Mouse (Mus musculus) small intestine, adult 2 months (tissue): Measurements from ENCODE around the gene Sike1. TPM values are rescaled to one million over a fixed set of nuclear protein-coding genes. Genes with fewer than 3 reads are reported as not detected.

Source experiments
- H3K27ac ChIP-seq: fragments of 200-500 bp; 2 replicates; pipeline ENCODE4 v1.5.1; 2012; ENCODE audit warnings: low read depth, low read length, control low read depth, inconsistent platforms; ENCODE audit not compliant: insufficient read depth
- H3K27me3 ChIP-seq: fragments of 200-500 bp; 2 replicates; pipeline ENCODE4 v1.6.1; 2012; ENCODE audit warnings: mild to moderate bottlenecking, moderate library complexity, low read length, inconsistent platforms; ENCODE audit not compliant: control insufficient read depth, insufficient read depth
- H3K36me3 ChIP-seq: fragments of 200-500 bp; 2 replicates; pipeline ENCODE4 v1.6.1; 2012; ENCODE audit warnings: mild to moderate bottlenecking, low read length, control low read depth, inconsistent platforms; ENCODE audit not compliant: control insufficient read depth, insufficient read depth
- H3K4me1 ChIP-seq: fragments of 200-500 bp; 2 replicates; pipeline ENCODE4 v1.6.1; 2012; ENCODE audit warnings: low read length, inconsistent platforms, mixed read lengths; ENCODE audit not compliant: control insufficient read depth, insufficient read depth, insufficient read length
- H3K4me3 ChIP-seq: fragments of 200-500 bp; 2 replicates; pipeline ENCODE4 v1.5.1; 2012; ENCODE audit warnings: low read depth, mild to moderate bottlenecking, control low read depth, inconsistent platforms, low read length, moderate library complexity
- CTCF ChIP-seq: fragments of 200-500 bp; IDR thresholded peaks from 2 replicates; pipeline ENCODE4 v1.5.1; 2012; ENCODE audit warnings: low read depth, mild to moderate bottlenecking, control low read depth, inconsistent platforms, low read length, moderate library complexity, mixed read lengths; ENCODE audit not compliant: insufficient replicate concordance, insufficient read length; ENCODE audit errors: extremely low read depth
- POLR2A ChIP-seq: fragments of 200-500 bp; IDR thresholded peaks from 2 replicates; pipeline ENCODE4 v1.6.1; 2012; ENCODE audit warnings: low read depth, mild to moderate bottlenecking, control low read depth, inconsistent platforms, low read length, moderate library complexity
- WGBS: fragments of 180-500 bp; shearing (Covaris S2); methylation state at CpG from one replicate; pipeline ENCODE4 v1.1.7; 2018; 5-methylcytosine and 5-hydroxymethylcytosine counted together
- polyA plus RNA-seq: library from polyadenylated mRNA; depleted of rRNA; stranded (reverse); fragments of >200 nt; gene quantifications from 2 replicates; pipeline ENCODE4 v1.2.3, GENCODE M21; 2012

Gene Sike1
- polyA plus RNA-seq, 1 experiment: 10.8 TPM

GRCm38 (mm10) chr3:102970508-102970907 lies 25.0 kb upstream of the Sike1 start:
- WGBS: 52% methylated on average over 3 of the region's 3 CpGs
- no peaks in the 10 kb centered on the region for H3K27me3 ChIP-seq
- TF ChIP-seq POLR2A (no peak), CTCF (no peak)
- no peaks in the 10 kb centered on the region for H3K36me3 ChIP-seq
- H3K4me3 ChIP-seq: no peak overlapping the region
- no peak overlapping the region for H3K27ac ChIP-seq
- peaks cover 12% of the 10 kb centered on the region for H3K4me1 ChIP-seq

GRCm38 (mm10) chr3:102976906-102977305 lies 18.6 kb upstream of the Sike1 start:
- no peaks in the 10 kb centered on the region for H3K36me3 ChIP-seq
- H3K27me3 ChIP-seq: no peaks in the 10 kb centered on the region
- no peak overlapping the region for H3K4me3 ChIP-seq
- no peak overlapping the region for H3K27ac ChIP-seq
- 26% methylated on average over 4 of the region's 4 CpGs for WGBS
- TF ChIP-seq CTCF (no peak), POLR2A (no peak)
- peaks cover 5% of the 10 kb centered on the region; the same call in 1 of the 2 replicates for H3K4me1 ChIP-seq

- no peak overlapping the region for H3K4me3 ChIP-seq
- WGBS: 54% methylated on average over 10 of the region's 10 CpGs
- H3K27ac ChIP-seq: no peak overlapping the region
- TF ChIP-seq POLR2A (no peak), CTCF (no peak)
- H3K27me3 ChIP-seq: no peaks in the 10 kb centered on the region
- peaks cover 5% of the 10 kb centered on the region; the same call in 1 of the 2 replicates for H3K4me1 ChIP-seq
- H3K36me3 ChIP-seq: no peaks in the 10 kb centered on the region
Measured at GRCm38 (mm10) chr3:102979550-102980348, 15.8 kb upstream of the Sike1 start.

GRCm38 (mm10) chr3:102980349-102980736 lies 15.2 kb upstream of the Sike1 start:
- Histone ChIP-seq H3K4me1 (peaks cover 5% of the 10 kb centered on the region; the same call in 1 of the 2 replicates), H3K27me3 (no peaks in the 10 kb centered on the region), H3K27ac (no peak overlapping the region), H3K4me3 (no peak overlapping the region), H3K36me3 (no peaks in the 10 kb centered on the region)
- TF ChIP-seq POLR2A (no peak), CTCF (no peak)
- 71% methylated on average over 3 of the region's 3 CpGs for WGBS

- Histone ChIP-seq H3K4me1 (peaks cover 3% of the 10 kb centered on the region; the same call in 1 of the 2 replicates), H3K27ac (no peak overlapping the region), H3K4me3 (no peak overlapping the region), H3K27me3 (no peaks in the 10 kb centered on the region), H3K36me3 (no peaks in the 10 kb centered on the region)
- 73% methylated on average over 8 of the region's 8 CpGs for WGBS
- TF ChIP-seq POLR2A (no peak), CTCF (no peak)
Measured at GRCm38 (mm10) chr3:102991041-102991440, 4.5 kb upstream of the Sike1 start.

- no peak for TF ChIP-seq POLR2A
- no peaks in the 10 kb centered on the region for H3K27me3 ChIP-seq
- WGBS: 25% methylated on average over 3 of the region's 3 CpGs
- no peak overlapping the region for H3K4me3 ChIP-seq
- peaks cover 3% of the 10 kb centered on the region; the same call in 1 of the 2 replicates for H3K4me1 ChIP-seq
- no peak overlapping the region for H3K27ac ChIP-seq
- H3K36me3 ChIP-seq: no peaks in the 10 kb centered on the region
Measured at GRCm38 (mm10) chr3:102992936-102993335, 2.6 kb upstream of the Sike1 start.

- peak overlapping the region; percentile 97 for H3K27ac ChIP-seq
- WGBS: 37% methylated on average over 7 of the region's 7 CpGs
- peak overlapping the region; percentile 91 for H3K4me3 ChIP-seq
- H3K27me3 ChIP-seq: no peaks in the 10 kb centered on the region
- TF ChIP-seq CTCF: no peak
- no peak for TF ChIP-seq POLR2A
- peaks cover 10% of the 10 kb centered on the region for H3K36me3 ChIP-seq
- peaks cover 3% of the 10 kb centered on the region; the same call in 1 of the 2 replicates for H3K4me1 ChIP-seq
Measured at GRCm38 (mm10) chr3:102995233-102995604, 289 bp upstream of the Sike1 start.

GRCm38 (mm10) chr3:102997036-102997435 lies 1.5 kb downstream of the Sike1 start:
- Histone ChIP-seq H3K27ac (no peak overlapping the region), H3K27me3 (no peaks in the 10 kb centered on the region), H3K36me3 (peaks cover 21% of the 10 kb centered on the region), H3K4me1 (peaks cover 3% of the 10 kb centered on the region; the same call in 1 of the 2 replicates), H3K4me3 (no peak overlapping the region)
- WGBS: 66% methylated on average over 10 of the region's 10 CpGs
- no peak for TF ChIP-seq POLR2A
- TF ChIP-seq CTCF: no peak
